9 mouse cellular contexts compared by ENCODE assay signal in genomic region chr14:47529019-47529418, GRCm38 (mm10). TPM values are rescaled to one million over a fixed set of nuclear protein-coding genes. Genes with fewer than 3 reads are reported as not detected.
DNase-seq lines count a peak whose midpoint lies in the region; ATAC-seq and TF ChIP-seq lines count a peak whose summit lies in the region.
"Had no signal": no experiment of that assay in that cellular context is flagged by ENCODE, and none has a peak within 500 bp of the region (broad histone marks: within the 10 kb centered on the region; RNA-seq: fewer than 3 reads in every experiment).

No protein-coding gene starts in this region.

- peak; percentile 90 for TF ChIP-seq CTCF in gastrocnemius, adult 2 months (IDR thresholded peaks at IDR 0.05)
- peak; percentile 84 for TF ChIP-seq CTCF in stomach, postnatal 0 days (IDR thresholded peaks at IDR 0.05; ENCODE audit: low read depth)

- intact Hi-C loops in gastrocnemius, adult 2 months (cut with DNase I), result loop anchor here (1.0 kb wide), 1 partner anchor 57 kb away; no protein-coding TSS in a partner anchor

- WGBS in hindbrain, embryonic 11.5 days, result 48% methylated on average over 8 of the region's 8 CpGs
- 43% methylated on average over 8 of the region's 8 CpGs for WGBS in hindbrain, embryonic 13.5 days
- WGBS in stomach, postnatal 0 days, result 39% methylated on average over 8 of the region's 8 CpGs

- DNase-seq in hindbrain, embryonic 11.5 days (ENCODE audit: low spot score), result peak; percentile 76
- peak; percentile 42 for DNase-seq in MEL-GATA-1-ER (ENCODE audit: extremely low read depth, low read depth)
- peak; percentile 55 for DNase-seq in cerebellum, adult 11-12 months
- DNase-seq in gastrocnemius, adult 2 months, result peak; percentile 59
- DNase-seq in kidney, postnatal 36 days, result peak; percentile 78 to 84
- peak; percentile 76 for DNase-seq in lung, postnatal 10 days
- DNase-seq in stomach, postnatal 0 days (ENCODE audit: low spot score), result peak; percentile 61

- no peak overlapping the region for H3K27ac ChIP-seq in hindbrain, embryonic 11.5 days (ENCODE audit: low read depth, low read length)
- no peak overlapping the region for H3K27ac ChIP-seq in hindbrain, embryonic 13.5 days
- no peak overlapping the region for H3K27ac ChIP-seq in gastrocnemius, adult 2 months
- no peak overlapping the region for H3K27ac ChIP-seq in stomach, postnatal 0 days (replicated peaks)
- H3K27ac ChIP-seq: lung, embryonic 15.5 days had no signal

- no peaks in the 10 kb centered on the region for H3K4me1 ChIP-seq in hindbrain, embryonic 11.5 days (replicated peaks; ENCODE audit: control insufficient read depth, insufficient read depth, low read length)
- H3K4me1 ChIP-seq in hindbrain, embryonic 13.5 days (replicated peaks), result no peaks in the 10 kb centered on the region
- H3K4me1 ChIP-seq in stomach, postnatal 0 days (replicated peaks; ENCODE audit: control insufficient read depth, insufficient read depth), result no peaks in the 10 kb centered on the region

- H3K9ac ChIP-seq in hindbrain, embryonic 11.5 days (ENCODE audit: low read depth, low read length), result no peak overlapping the region
- H3K9ac ChIP-seq in hindbrain, embryonic 13.5 days, result no peak overlapping the region
- no peak overlapping the region for H3K9ac ChIP-seq in stomach, postnatal 0 days (ENCODE audit: low read length)
- H3K9ac ChIP-seq: lung, embryonic 15.5 days had no signal

- H3K36me3 ChIP-seq in hindbrain, embryonic 11.5 days (ENCODE audit: control insufficient read depth, insufficient read depth, low read length), result no peaks in the 10 kb centered on the region
- H3K36me3 ChIP-seq in hindbrain, embryonic 13.5 days, result peaks cover 27% of the 10 kb centered on the region
- H3K36me3 ChIP-seq in stomach, postnatal 0 days (ENCODE audit: control insufficient read depth, insufficient read depth, low read length), result no peaks in the 10 kb centered on the region

- no peak overlapping the region for H3K4me2 ChIP-seq in hindbrain, embryonic 11.5 days (replicated peaks; ENCODE audit: low read depth, low read length)
- H3K4me2 ChIP-seq in hindbrain, embryonic 13.5 days, result no peak overlapping the region
- no peak overlapping the region for H3K4me2 ChIP-seq in stomach, postnatal 0 days (replicated peaks; ENCODE audit: low read depth)
- H3K4me2 ChIP-seq: lung, embryonic 15.5 days had no signal

- no peak for ATAC-seq in hindbrain, embryonic 11.5 days (ENCODE audit: low FRiP score)
- ATAC-seq in hindbrain, embryonic 13.5 days (ENCODE audit: low FRiP score), result no peak
- ATAC-seq in stomach, postnatal 0 days (ENCODE audit: low FRiP score, low TSS enrichment), result no peak

- H3K4me3 ChIP-seq in hindbrain, embryonic 11.5 days (ENCODE audit: low read depth, low read length), result no peak overlapping the region
- H3K4me3 ChIP-seq in hindbrain, embryonic 13.5 days, result no peak overlapping the region
- H3K4me3 ChIP-seq in gastrocnemius, adult 2 months, result no peak overlapping the region
- H3K4me3 ChIP-seq in stomach, postnatal 0 days (ENCODE audit: low read depth, low read length), result no peak overlapping the region
- H3K4me3 ChIP-seq: lung, embryonic 15.5 days had no signal

- no peaks in the 10 kb centered on the region for H3K27me3 ChIP-seq in hindbrain, embryonic 11.5 days (ENCODE audit: control insufficient read depth, insufficient read depth, low read length)
- H3K27me3 ChIP-seq in hindbrain, embryonic 13.5 days, result no peaks in the 10 kb centered on the region
- no peaks in the 10 kb centered on the region for H3K27me3 ChIP-seq in stomach, postnatal 0 days (ENCODE audit: control insufficient read depth, insufficient read depth, low read length)
- H3K27me3 ChIP-seq: lung, embryonic 15.5 days had no signal

- no peaks in the 10 kb centered on the region for H3K9me3 ChIP-seq in hindbrain, embryonic 11.5 days (ENCODE audit: control insufficient read depth, low read length)
- H3K9me3 ChIP-seq in hindbrain, embryonic 13.5 days, result no peaks in the 10 kb centered on the region
- no peaks in the 10 kb centered on the region for H3K9me3 ChIP-seq in stomach, postnatal 0 days (ENCODE audit: control insufficient read depth, low read length)
- H3K9me3 ChIP-seq: lung, embryonic 15.5 days had no signal

- TF ChIP-seq EP300 in stomach, postnatal 0 days (optimal IDR thresholded peaks at IDR 0.05), result no peak

RNA-seq across cellular contexts. Expression of gene Atg14, which starts 41.4 kb away (rescaled TPM):
- polyA plus RNA-seq in hindbrain, embryonic 11.5 days (2014; fragmentation: Nextera tagmentation; extraction: Ambion mirVana), result 15.7 and 18.6 TPM in 2 replicates
- 17.5 and 19.3 TPM in 2 replicates for polyA plus RNA-seq in hindbrain, embryonic 13.5 days (2015; fragmentation: Nextera tagmentation; extraction: Ambion mirVana)
- total RNA-seq in gastrocnemius, adult 2 months (2021), result 1 to 10 TPM; 5.9 to 7.8 TPM
- polyA plus RNA-seq in stomach, postnatal 0 days (2015; fragmentation: Nextera tagmentation; extraction: Ambion mirVana), result 6.9 and 7.8 TPM in 2 replicates
